Mouse (Mus musculus) cortical plate, adult 2 months (tissue): ENCODE data around the gene Olfr974.
"Not testable (repeated sequence)": the region's sequence is repeated elsewhere in the genome, so short reads cannot be mapped to it uniquely, and the experiment has no call there.

ENCODE experiments used
- CTCF ChIP-seq: fragments of 200-500 bp; IDR thresholded peaks from 2 replicates; pipeline ENCODE4 v1.5.1; 2011; ENCODE audit warnings: mild to moderate bottlenecking, control low read depth, low read length; ENCODE audit not compliant: insufficient read depth; ENCODE audit errors: extremely low read depth
- POLR2A ChIP-seq: fragments of 200-500 bp; IDR thresholded peaks from 2 replicates; pipeline ENCODE4 v1.6.1; 2011; ENCODE audit warnings: mild to moderate bottlenecking, low read length, control low read depth; ENCODE audit not compliant: insufficient read depth; ENCODE audit errors: extremely low read depth

DNA sequence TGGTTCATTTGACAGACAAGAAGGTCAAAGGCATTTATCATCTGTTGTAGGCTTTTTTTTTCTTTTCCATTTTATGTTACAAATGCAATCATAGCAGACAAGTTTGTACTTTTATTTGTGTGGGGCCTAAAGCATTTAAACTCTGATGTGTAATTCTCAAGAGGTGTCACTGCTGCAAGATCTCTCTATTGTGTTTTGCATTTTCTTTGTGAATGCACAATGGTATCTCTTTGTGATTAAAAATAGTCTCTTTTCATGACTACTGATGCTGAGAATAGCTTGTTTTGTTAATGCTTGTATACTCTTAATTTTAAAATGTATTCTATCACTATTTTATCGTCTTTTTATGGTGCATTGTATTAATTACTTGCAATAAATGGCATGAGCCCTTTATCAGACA lies 8.5 kb upstream of the Olfr974 start:
- TF ChIP-seq CTCF, POLR2A: not testable (repeated sequence)
